Mouse (Mus musculus): ENCODE measurements around the gene Abcc5.

GRCm38 (mm10) chr16:20400707-20401591 is 25.2 kb downstream of the Abcc5 start:
- no peak for TF ChIP-seq POLR2A (IDR thresholded peaks at IDR 0.05; ENCODE audit: borderline replicate concordance, low read depth, low read length)
- TF ChIP-seq CTCF (IDR thresholded peaks at IDR 0.05; ENCODE audit: low read depth, low read length): no peak
